Comparison of ENCODE assay signal across 12 mouse cellular contexts in the genomic region with DNA sequence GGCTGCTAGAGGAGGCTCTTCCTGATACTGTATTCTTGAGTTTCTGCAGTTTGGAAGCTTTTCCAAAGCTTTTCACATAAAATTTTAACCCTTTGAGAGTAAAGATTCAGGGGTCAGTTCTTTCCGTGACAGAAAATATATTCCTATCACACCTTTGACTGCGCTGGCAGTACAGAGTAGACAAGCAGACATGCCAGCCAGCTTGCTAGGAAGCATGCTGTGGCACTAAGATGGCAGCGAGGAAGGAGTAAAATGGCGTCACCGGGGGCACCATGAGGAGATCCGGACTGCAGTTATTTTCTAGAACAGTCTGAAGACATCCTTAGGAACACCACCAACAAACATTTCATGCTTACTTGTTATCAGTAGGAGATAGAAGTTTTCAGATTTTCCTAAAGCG. TPM values are rescaled to one million over a fixed set of nuclear protein-coding genes. Genes with fewer than 3 reads are reported as not detected.
DNase-seq lines count a peak whose midpoint lies in the region; ATAC-seq and TF ChIP-seq lines count a peak whose summit lies in the region.
"Had no signal": no experiment of that assay in that cellular context is flagged by ENCODE, and none has a peak within 500 bp of the region (broad histone marks: within the 10 kb centered on the region; RNA-seq: fewer than 3 reads in every experiment).

No protein-coding gene starts in this region.

- no peaks in the 10 kb centered on the region for H3K27me3 ChIP-seq in hindbrain, embryonic 13.5 days
- H3K27me3 ChIP-seq in hindbrain, embryonic 11.5 days (ENCODE audit: control insufficient read depth, insufficient read depth, low read length): no peaks in the 10 kb centered on the region
- no peaks in the 10 kb centered on the region for H3K27me3 ChIP-seq in embryonic facial prominence, embryonic 14.5 days (replicated peaks; ENCODE audit: control insufficient read depth, insufficient read depth, low read length)
- no peaks in the 10 kb centered on the region for H3K27me3 ChIP-seq in limb, embryonic 14.5 days (ENCODE audit: control insufficient read depth, insufficient read depth, low read length)

- no peak overlapping the region for H3K9ac ChIP-seq in hindbrain, embryonic 13.5 days
- no peak overlapping the region for H3K9ac ChIP-seq in hindbrain, embryonic 11.5 days (ENCODE audit: low read depth, low read length)
- no peak overlapping the region for H3K9ac ChIP-seq in embryonic facial prominence, embryonic 14.5 days (ENCODE audit: low read depth, low read length)
- H3K9ac ChIP-seq in limb, embryonic 14.5 days (ENCODE audit: low read depth, low read length, severe bottlenecking): no peak overlapping the region

- no peak for TF ChIP-seq POLR2A in limb, embryonic 14.5 days (IDR thresholded peaks at IDR 0.05; ENCODE audit: borderline replicate concordance, extremely low read depth, insufficient read depth, insufficient read length)

- ATAC-seq in hindbrain, embryonic 13.5 days (ENCODE audit: low FRiP score): no peak
- no peak for ATAC-seq in hindbrain, embryonic 11.5 days (ENCODE audit: low FRiP score)
- no peak for ATAC-seq in embryonic facial prominence, embryonic 14.5 days (ENCODE audit: low read depth)
- no peak for ATAC-seq in limb, embryonic 14.5 days (ENCODE audit: low FRiP score, low read depth)

- no peak for DNase-seq in hindbrain, embryonic 11.5 days (ENCODE audit: low spot score)
- DNase-seq in brain, adult 2 months (ENCODE audit: low read depth, low spot score): peak; percentile 51
- no peak for DNase-seq in embryonic facial prominence, embryonic 14.5 days (ENCODE audit: low spot score)
- DNase-seq in limb, embryonic 14.5 days (ENCODE audit: low spot score): no peak
- DNase-seq in adrenal gland, adult 8-10 months: no peak
- DNase-seq in frontal cortex, postnatal 36 days (ENCODE audit: low spot score in 2 of 2): no peak
- DNase-seq in layer of hippocampus, postnatal 14 days (ENCODE audit: low spot score in 2 of 2): no peak
- DNase-seq: embryo, embryonic 11 days; gastrocnemius, postnatal 25 days; lung, postnatal 10 days had no signal

- no peaks in the 10 kb centered on the region for H3K36me3 ChIP-seq in hindbrain, embryonic 13.5 days
- H3K36me3 ChIP-seq in hindbrain, embryonic 11.5 days (ENCODE audit: control insufficient read depth, insufficient read depth, low read length): no peaks in the 10 kb centered on the region
- no peaks in the 10 kb centered on the region for H3K36me3 ChIP-seq in embryonic facial prominence, embryonic 14.5 days (ENCODE audit: control insufficient read depth, insufficient read depth, low read length)
- no peaks in the 10 kb centered on the region for H3K36me3 ChIP-seq in limb, embryonic 14.5 days (ENCODE audit: control insufficient read depth, insufficient read depth, low read length)

- no peak overlapping the region for H3K27ac ChIP-seq in hindbrain, embryonic 13.5 days
- H3K27ac ChIP-seq in hindbrain, embryonic 11.5 days (ENCODE audit: low read depth, low read length): no peak overlapping the region
- H3K27ac ChIP-seq in embryonic facial prominence, embryonic 14.5 days (replicated peaks; ENCODE audit: low read depth, low read length): peak overlapping the region; percentile 40
- peak overlapping the region; percentile 62 for H3K27ac ChIP-seq in limb, embryonic 14.5 days (replicated peaks; ENCODE audit: low read depth, low read length)

- H3K4me1 ChIP-seq in hindbrain, embryonic 13.5 days (replicated peaks): peaks cover 33% of the 10 kb centered on the region
- H3K4me1 ChIP-seq in hindbrain, embryonic 11.5 days (replicated peaks; ENCODE audit: control insufficient read depth, insufficient read depth, low read length): no peaks in the 10 kb centered on the region
- H3K4me1 ChIP-seq in embryonic facial prominence, embryonic 14.5 days (ENCODE audit: control insufficient read depth, insufficient read depth, low read length): peaks cover 19% of the 10 kb centered on the region
- peaks cover 18% of the 10 kb centered on the region for H3K4me1 ChIP-seq in limb, embryonic 14.5 days (ENCODE audit: control insufficient read depth, insufficient read depth, low read length)

- peak overlapping the region; percentile 34 for H3K4me2 ChIP-seq in hindbrain, embryonic 13.5 days
- no peak overlapping the region for H3K4me2 ChIP-seq in hindbrain, embryonic 11.5 days (replicated peaks; ENCODE audit: low read depth, low read length)
- H3K4me2 ChIP-seq in embryonic facial prominence, embryonic 14.5 days (ENCODE audit: low read depth, low read length): peak overlapping the region; percentile 37; the same call in 1 of the 2 replicates
- H3K4me2 ChIP-seq in limb, embryonic 14.5 days (replicated peaks; ENCODE audit: low read depth, low read length, severe bottlenecking): peak overlapping the region; percentile 29; the same call in 1 of the 2 replicates

- H3K9me3 ChIP-seq in hindbrain, embryonic 13.5 days: no peaks in the 10 kb centered on the region
- H3K9me3 ChIP-seq in hindbrain, embryonic 11.5 days (ENCODE audit: control insufficient read depth, low read length): no peaks in the 10 kb centered on the region
- no peaks in the 10 kb centered on the region for H3K9me3 ChIP-seq in embryonic facial prominence, embryonic 14.5 days (ENCODE audit: control insufficient read depth, low read length)
- no peaks in the 10 kb centered on the region for H3K9me3 ChIP-seq in limb, embryonic 14.5 days (ENCODE audit: control insufficient read depth, low read length)

- WGBS in hindbrain, embryonic 13.5 days: 93% methylated on average over 7 of the region's 7 CpGs
- WGBS in hindbrain, embryonic 11.5 days: 94% methylated on average over 7 of the region's 7 CpGs
- WGBS in embryonic facial prominence, embryonic 14.5 days: 88% methylated on average over 7 of the region's 7 CpGs
- WGBS in limb, embryonic 14.5 days: 88% methylated on average over 7 of the region's 7 CpGs

- no peak overlapping the region for H3K4me3 ChIP-seq in hindbrain, embryonic 13.5 days
- H3K4me3 ChIP-seq in hindbrain, embryonic 11.5 days (ENCODE audit: low read depth, low read length): no peak overlapping the region
- no peak overlapping the region for H3K4me3 ChIP-seq in embryonic facial prominence, embryonic 14.5 days (ENCODE audit: low read depth, low read length)
- H3K4me3 ChIP-seq in limb, embryonic 14.5 days (replicated peaks; ENCODE audit: low read length): no peak overlapping the region

RNA-seq across cellular contexts. Expression of a gene that starts 55.9 kb away (rescaled TPM):
- 66.5 and 68.0 TPM in 2 replicates for polyA plus RNA-seq in hindbrain, embryonic 13.5 days (2015; fragmentation: Nextera tagmentation; extraction: Ambion mirVana)
- 95.1 and 112 TPM in 2 replicates for polyA plus RNA-seq in hindbrain, embryonic 11.5 days (2014; fragmentation: Nextera tagmentation; extraction: Ambion mirVana)
- 60.9 and 77.0 TPM in 2 replicates for polyA plus RNA-seq in embryonic facial prominence, embryonic 14.5 days (2014; fragmentation: Nextera tagmentation; extraction: Ambion mirVana)
- 60.5 and 64.0 TPM in 2 replicates for polyA plus RNA-seq in limb, embryonic 14.5 days (2012; rRNA removed)
- polyA plus RNA-seq in limb, embryonic 14.5 days (2014; fragmentation: Nextera tagmentation; extraction: Ambion mirVana): 72.3 and 79.9 TPM in 2 replicates
- 10 to 100 TPM; 14.4 to 19.4 (median 17.0) TPM for total RNA-seq in adrenal gland, adult 8-10 months (2022)
- 10 to 100 TPM; 54.8 to 56.1 TPM for total RNA-seq in layer of hippocampus, postnatal 14 days (2021)

RNA-seq across cellular contexts. Expression of a gene that starts 58.7 kb away (rescaled TPM):
- 0.14 and 0.19 TPM in 2 replicates for polyA plus RNA-seq in hindbrain, embryonic 13.5 days (2015; fragmentation: Nextera tagmentation; extraction: Ambion mirVana)
- 0.06 TPM in 1 of 2 replicates, not detected in the other for polyA plus RNA-seq in hindbrain, embryonic 11.5 days (2014; fragmentation: Nextera tagmentation; extraction: Ambion mirVana)
- 0.29 TPM in 1 of 2 replicates, not detected in the other for polyA plus RNA-seq in embryonic facial prominence, embryonic 14.5 days (2014; fragmentation: Nextera tagmentation; extraction: Ambion mirVana)
- polyA plus RNA-seq in limb, embryonic 14.5 days (2012; rRNA removed): 0.08 and 0.10 TPM in 2 replicates
- polyA plus RNA-seq in limb, embryonic 14.5 days (2014; fragmentation: Nextera tagmentation; extraction: Ambion mirVana): not detected in 2 replicates
- total RNA-seq in adrenal gland, adult 8-10 months (2022): under 1 TPM in 1 of 4 experiments, not detected in 3; 0.16 TPM
- under 1 TPM; 0.31 to 0.44 TPM for total RNA-seq in layer of hippocampus, postnatal 14 days (2021)
- total RNA-seq: gastrocnemius, postnatal 25 days had no signal
- polyA plus RNA-seq: neural tube, embryonic 11.5 days had no signal

Comparison
In these comparisons a context has a peak if more than half of its experiments do, and no peak if none do; other contexts are left out.
1. H3K27ac ChIP-seq: peak in embryonic facial prominence, embryonic 14.5 days (single experiment) and limb, embryonic 14.5 days (single experiment); none in hindbrain, embryonic 13.5 days (single experiment) and hindbrain, embryonic 11.5 days (single experiment).